ENCODE assay signal across 14 mouse cellular contexts in the genomic region with DNA sequence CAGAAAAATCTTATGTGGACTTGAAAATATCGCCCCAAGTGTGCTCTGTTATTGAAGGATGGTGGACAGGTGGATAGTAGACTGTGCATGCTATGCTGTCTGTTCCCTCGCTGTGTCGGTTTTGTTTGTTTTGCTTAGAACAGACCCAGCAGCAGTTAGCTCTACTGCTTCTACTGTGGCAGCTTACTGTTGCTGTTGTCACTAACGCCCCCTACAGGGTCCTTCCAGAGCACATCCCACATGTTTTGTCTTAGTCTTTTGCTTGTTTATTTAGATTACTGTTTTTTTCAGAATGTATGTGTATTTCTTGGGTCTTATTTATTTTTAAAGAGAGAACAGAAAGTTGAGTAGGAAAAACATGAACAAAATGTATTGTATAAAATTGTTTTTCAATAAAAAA. TPM values are rescaled to one million over a fixed set of nuclear protein-coding genes. Genes with fewer than 3 reads are reported as not detected.
A peak's percentile ranks its signal among the peaks of the same experiment; 100 is the strongest.
DNase-seq lines count a peak whose midpoint lies in the region; ATAC-seq and TF ChIP-seq lines count a peak whose summit lies in the region.
"Had no signal": no experiment of that assay in that cellular context is flagged by ENCODE, and none has a peak within 500 bp of the region (broad histone marks: within the 10 kb centered on the region; RNA-seq: fewer than 3 reads in every experiment).

No protein-coding gene starts in this region.

- no peak overlapping the region for H3K27ac ChIP-seq in left cerebral cortex, adult 2 months
- no peak overlapping the region for H3K27ac ChIP-seq in CH12.LX (ENCODE audit: insufficient read depth, low read depth)
- H3K27ac ChIP-seq: embryonic facial prominence, embryonic 10.5 days; forebrain, embryonic 10.5 days had no signal

- H3K9ac ChIP-seq in CH12.LX (ENCODE audit: insufficient read depth, low read depth), result no peak overlapping the region

- in situ Hi-C loops in CH12.LX (cut with MboI; ENCODE audit: low pct_ligation_motif_present, low pct_unique_long_range_greater_than_20kb, low sequenced_read_pairs), result loop anchor here (25.0 kb wide), 1 partner anchor 531 kb away; a partner anchor contains a TSS

- H3K4me2 ChIP-seq in CH12.LX (ENCODE audit: insufficient read depth, low read depth, poor library complexity, severe bottlenecking), result no peak overlapping the region

- H3K4me3 ChIP-seq in left cerebral cortex, adult 2 months, result no peak overlapping the region
- no peak overlapping the region for H3K4me3 ChIP-seq in CH12.LX (replicated peaks in 1 of 3; ENCODE audit: low read depth in 2 of 3, low read length in 2 of 3, poor library complexity in 1 of 3)
- H3K4me3 ChIP-seq: embryonic facial prominence, embryonic 10.5 days; forebrain, embryonic 10.5 days; megakaryocyte, embryonic 14.5 days had no signal

- TF ChIP-seq RAD21 in CH12.LX (IDR thresholded peaks at IDR 0.05; ENCODE audit: low read depth, low read length), result no peak; the same call in 1 of the 2 replicates

- dilution Hi-C loops in CH12.LX (cut with MboI; ENCODE audit: extremely low pct_ligation_motif_present, extremely low pct_unique_long_range_greater_than_20kb, low sequenced_read_pairs), result no loop called here

- no peaks in the 10 kb centered on the region for H3K9me3 ChIP-seq in CH12.LX (replicated peaks; ENCODE audit: low read length)
- H3K9me3 ChIP-seq: embryonic facial prominence, embryonic 10.5 days; forebrain, embryonic 10.5 days; megakaryocyte, embryonic 14.5 days had no signal

- no peak for TF ChIP-seq POLR2A in CH12.LX (IDR thresholded peaks at IDR 0.05; ENCODE audit: low read depth, low read length)

- TF ChIP-seq CTCF in left cerebral cortex, adult 2 months (IDR thresholded peaks at IDR 0.05), result peak; percentile 26; the same call in 1 of the 2 replicates
- TF ChIP-seq CTCF in CH12.LX (conservative IDR thresholded peaks at IDR 0.05 in 1 of 2, IDR thresholded peaks at IDR 0.05 in 1 of 2; ENCODE audit: low read depth in 2 of 2, low read length in 2 of 2), result peak in 1 of 2 experiments; percentile 35; a peak in 2 of 4 replicates

- no peak for TF ChIP-seq EP300 in CH12.LX (IDR thresholded peaks at IDR 0.05; ENCODE audit: low read length)

- intact Hi-C loops in left cerebral cortex, adult 2 months (cut with DNase I), result no loop called here
- intact Hi-C loops in left cerebral cortex, postnatal 36 days (cut with DNase I), result no loop called here

- peak; percentile 37 for DNase-seq in CD4-positive, CD25-positive, alpha-beta regulatory T cell, adult 2 months (ENCODE audit: low read depth, low spot score)
- no peak for DNase-seq in left cerebral cortex, adult 2 months (ENCODE audit: extremely low spot score in 1 of 2, low spot score in 2 of 2)
- no peak for DNase-seq in left cerebral cortex, postnatal 36 days (ENCODE audit: low spot score in 2 of 2)
- peak; percentile 20 for DNase-seq in CH12.LX (ENCODE audit: extremely low read depth)
- no peak for DNase-seq in frontal cortex, postnatal 14 days (ENCODE audit: low spot score in 2 of 2)
- no peak for DNase-seq in heart, adult 8-10 months (ENCODE audit: low spot score)
- DNase-seq: gastrocnemius, postnatal 25 days; kidney, adult 18-20 months had no signal

- H3K36me3 ChIP-seq in CH12.LX (replicated peaks in 1 of 2; ENCODE audit: control insufficient read depth in 1 of 2, insufficient read depth in 1 of 2, low read length in 1 of 2), result peaks cover 55 to 89% of the 10 kb centered on the region in 2 experiments

- no peaks in the 10 kb centered on the region for H3K27me3 ChIP-seq in CH12.LX (replicated peaks)
- H3K27me3 ChIP-seq: megakaryocyte, embryonic 14.5 days had no signal

- peaks cover 3% of the 10 kb centered on the region for H3K79me2 ChIP-seq in CH12.LX (replicated peaks; ENCODE audit: control insufficient read depth, extremely low read depth, insufficient read depth, poor library complexity, severe bottlenecking)

- H3K4me1 ChIP-seq in CH12.LX (ENCODE audit: control insufficient read depth in 1 of 2, insufficient read depth in 2 of 2), result peaks cover 0 to 3% of the 10 kb centered on the region in 2 experiments; a peak in 1 of 4 replicates
- H3K4me1 ChIP-seq: embryonic facial prominence, embryonic 10.5 days; forebrain, embryonic 10.5 days had no signal

- ATAC-seq in CD4-positive, CD25-positive, alpha-beta regulatory T cell, adult 4 months, result no peak
- 0 out of 2 replicates have a peak, but pooled peaks have one; percentile 45 for ATAC-seq in common myeloid progenitor, adult 5-6 weeks (replicated peaks; ENCODE audit: low read depth, poor library complexity, severe bottlenecking)

TF ChIP-seq in CH12.LX, 34 proteins besides CTCF, POLR2A, EP300 and RAD21:
- no peak for TF ChIP-seq NELFE (IDR thresholded peaks at IDR 0.05; ENCODE audit: low read depth, low read length)
- TF ChIP-seq BHLHE40 (IDR thresholded peaks at IDR 0.05; ENCODE audit: low read depth, low read length), result no peak
- no peak for TF ChIP-seq CHD2 (IDR thresholded peaks at IDR 0.05; ENCODE audit: low read length)
- TF ChIP-seq JUND (conservative IDR thresholded peaks at IDR 0.05; ENCODE audit: low read depth, low read length), result no peak
- no peak for TF ChIP-seq MEF2A (IDR thresholded peaks at IDR 0.05; ENCODE audit: borderline replicate concordance, low read depth, low read length)
- no peak for TF ChIP-seq GABPA (IDR thresholded peaks at IDR 0.05; ENCODE audit: insufficient replicate concordance, low read depth, low read length)
- no peak for TF ChIP-seq ETS1 (conservative IDR thresholded peaks at IDR 0.05; ENCODE audit: low read depth, low read length)
- no peak for TF ChIP-seq MAZ (IDR thresholded peaks at IDR 0.05; ENCODE audit: low read depth, low read length)
- TF ChIP-seq MYC (IDR thresholded peaks at IDR 0.05; ENCODE audit: low read depth, low read length), result no peak
- no peak for TF ChIP-seq IRF4 (IDR thresholded peaks at IDR 0.05; ENCODE audit: low read depth, low read length)
- no peak for TF ChIP-seq CHD1 (IDR thresholded peaks at IDR 0.05; ENCODE audit: low read depth, low read length)
- TF ChIP-seq JUN (IDR thresholded peaks at IDR 0.05; ENCODE audit: insufficient read depth, low read depth, low read length), result no peak
- no peak for TF ChIP-seq ZMIZ1 (IDR thresholded peaks at IDR 0.05; ENCODE audit: low read depth, low read length)
- no peak for TF ChIP-seq KAT2A (IDR thresholded peaks at IDR 0.05; ENCODE audit: insufficient replicate concordance, low read length)
- TF ChIP-seq MXI1 (IDR thresholded peaks at IDR 0.05; ENCODE audit: low read depth, low read length), result no peak

RNA-seq across cellular contexts. Expression of a gene that starts 8.2 kb away (rescaled TPM):
- 100 to 1,000 TPM; 224 to 238 TPM for polyA plus RNA-seq in CD4-positive, CD25-positive, alpha-beta regulatory T cell, adult 4 months (2017; shearing (Covaris generic))
- 100 to 1,000 TPM; 234 to 239 TPM for total RNA-seq in left cerebral cortex, adult 2 months (2021)
- 100 to 1,000 TPM; 212 to 238 TPM for total RNA-seq in left cerebral cortex, postnatal 36 days (2021)
- total RNA-seq in CH12.LX (2012; rRNA removed) (155 and 158 TPM in 2 replicates), CH12.LX (2014; rRNA removed) (318 and 341 TPM in 2 replicates)
- 237 TPM in 2 replicates for polyA plus RNA-seq in CH12.LX (2012; ENCODE audit: insufficient read length, low read depth)
- 142 and 147 TPM in 2 replicates for total RNA-seq in common myeloid progenitor, adult 5-6 weeks (2017)
- total RNA-seq in heart, adult 8-10 months (2022), result 1,000 to 10,000 TPM; 1,123 to 1,294 (median 1,155) TPM

RNA-seq across cellular contexts. Expression of a gene that starts 26.9 kb away (rescaled TPM):
- polyA plus RNA-seq in CD4-positive, CD25-positive, alpha-beta regulatory T cell, adult 4 months (2017; shearing (Covaris generic)), result under 1 TPM; 0.68 to 0.78 TPM
- total RNA-seq in left cerebral cortex, adult 2 months (2021), result not detected
- not detected for total RNA-seq in left cerebral cortex, postnatal 36 days (2021)
- 0.51 and 0.59 TPM in 2 replicates for total RNA-seq in CH12.LX (2012; rRNA removed)
- total RNA-seq in CH12.LX (2014; rRNA removed), result not detected in 2 replicates
- polyA plus RNA-seq in CH12.LX (2012; ENCODE audit: insufficient read length, low read depth), result 0.30 and 0.39 TPM in 2 replicates
- total RNA-seq in common myeloid progenitor, adult 5-6 weeks (2017), result 0.09 TPM in 1 of 2 replicates, not detected in the other
- total RNA-seq in heart, adult 8-10 months (2022), result not detected
- total RNA-seq: gastrocnemius, postnatal 25 days; layer of hippocampus, postnatal 25 days had no signal

RNA-seq across cellular contexts. Expression of a gene that starts 34.2 kb away (rescaled TPM):
- polyA plus RNA-seq in CD4-positive, CD25-positive, alpha-beta regulatory T cell, adult 4 months (2017; shearing (Covaris generic)), result 10 to 100 TPM in 1 of 2 experiments, 1 to 10 TPM in 1; 7.0 to 10.1 TPM
- 10 to 100 TPM; 71.2 to 82.8 TPM for total RNA-seq in left cerebral cortex, adult 2 months (2021)
- 10 to 100 TPM; 80.7 to 84.6 TPM for total RNA-seq in left cerebral cortex, postnatal 36 days (2021)
- 14.0 and 15.9 TPM in 2 replicates for total RNA-seq in CH12.LX (2012; rRNA removed)
- total RNA-seq in CH12.LX (2014; rRNA removed), result 19.0 and 21.8 TPM in 2 replicates
- polyA plus RNA-seq in CH12.LX (2012; ENCODE audit: insufficient read length, low read depth), result 10.4 and 10.9 TPM in 2 replicates
- total RNA-seq in common myeloid progenitor, adult 5-6 weeks (2017), result 16.9 and 20.2 TPM in 2 replicates
- 10 to 100 TPM; 24.7 to 37.7 (median 32.3) TPM for total RNA-seq in heart, adult 8-10 months (2022)

Comparison
In these comparisons a context has a peak if more than half of its experiments do, and no peak if none do; other contexts are left out.
1. DNase-seq: peak in CD4-positive, CD25-positive, alpha-beta regulatory T cell, adult 2 months (single experiment) and CH12.LX (single experiment); none in left cerebral cortex, adult 2 months (0 of 2), left cerebral cortex, postnatal 36 days (0 of 2), frontal cortex, postnatal 14 days (0 of 2) and heart, adult 8-10 months (single experiment).